Mouse (Mus musculus) gastrocnemius, postnatal 36 days (tissue): ENCODE results near the gene Gast. TPM values are rescaled to one million over a fixed set of nuclear protein-coding genes. Genes with fewer than 3 reads are reported as not detected.
"Not testable (repeated sequence)": the region's sequence is repeated elsewhere in the genome, so short reads cannot be mapped to it uniquely, and the experiment has no call there.

Experiments
- DNase-seq, 2 experiments: peaks; one replicate each; pipeline ENCODE4 v3.0.0; 2022
- intact Hi-C: fragments of 180-260 bp; cut with DNase I; formaldehyde crosslinking; loops from one replicate; pipeline ENCODE4 v1.15.1; 2025
- total RNA-seq, 2 experiments: library from RNA; stranded (reverse); gene quantifications; 2 replicates each; pipeline ENCODE4 v1.2.3; 2021

The Gast gene
- total RNA-seq, 2 experiments from 2014 or later: not detected

GRCm38 (mm10) chr11:100357408-100357807 lies 23.2 kb downstream of the Gast start:
- no peak for DNase-seq
- intact Hi-C loops: no loop called here

DNA sequence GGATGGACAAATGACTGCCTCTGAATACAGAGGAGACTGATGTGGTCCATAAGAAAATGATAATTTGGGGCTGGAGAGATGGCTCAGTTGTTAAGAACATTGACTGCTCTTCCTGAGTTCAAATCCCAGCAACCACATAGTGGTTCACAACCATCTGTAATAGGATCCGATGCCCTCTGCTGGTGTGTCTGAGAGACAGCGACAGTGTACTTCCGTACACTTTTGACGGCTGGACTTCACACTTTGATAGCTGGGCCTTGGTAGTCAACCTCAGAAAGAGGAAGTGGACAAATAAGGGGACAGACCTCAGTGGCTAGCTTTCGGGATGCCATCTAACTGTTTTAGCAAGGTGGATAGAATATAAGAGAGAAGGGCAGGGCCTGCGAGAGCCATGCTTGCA lies 26.0 kb downstream of the Gast start:
- DNase-seq: no peak
- intact Hi-C loops: loop anchor here (5.0 kb wide), 2 partner anchors 112 to 192 kb away; partner anchors contain the start of gene Klhl11

GRCm38 (mm10) chr11:100361059-100361458 lies 26.9 kb downstream of the Gast start:
- intact Hi-C loops: loop anchor here (5.0 kb wide), 2 partner anchors 111 to 191 kb away; partner anchors contain the start of gene Klhl11
- not testable (repeated sequence) for DNase-seq

DNA sequence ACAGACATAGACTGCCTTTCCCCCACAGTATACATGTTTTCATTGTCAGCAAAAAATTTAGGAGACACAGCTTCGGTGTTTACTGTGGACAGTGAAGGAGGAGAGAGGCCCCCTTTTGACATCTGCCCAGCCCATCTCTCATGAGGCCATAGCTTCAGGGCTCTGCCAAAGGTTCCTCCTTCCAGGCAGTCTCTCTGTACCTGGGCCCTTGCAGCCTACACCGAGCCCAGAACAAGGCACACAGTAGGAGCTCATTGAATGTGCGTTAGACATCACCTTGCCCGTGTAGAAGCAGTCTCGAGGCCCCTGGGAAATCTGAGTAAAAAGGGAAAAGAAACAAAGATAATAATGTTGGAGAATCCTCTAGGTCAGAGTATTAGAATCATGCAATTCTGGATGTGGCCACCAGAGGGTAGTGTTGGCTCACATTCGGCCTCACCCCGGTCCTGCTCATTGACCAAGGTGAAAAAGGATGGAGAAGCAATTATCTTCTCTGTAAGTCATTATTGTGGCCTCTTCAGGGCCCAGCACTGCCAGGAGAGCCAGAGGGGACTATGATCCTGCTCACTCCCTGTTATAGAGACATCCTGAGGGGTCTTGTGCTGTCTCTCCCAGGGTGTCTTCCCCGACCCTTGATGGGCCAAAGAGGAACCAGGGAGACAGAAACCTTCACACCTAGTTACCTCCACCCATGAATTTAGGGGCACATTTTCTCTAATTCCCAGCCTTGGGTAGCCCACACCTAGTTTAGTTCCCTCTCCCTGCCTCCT lies 28.2 kb downstream of the Gast start:
- intact Hi-C loops: loop anchor here (1.0 to 5.0 kb wide), 3 partner anchors 46 to 190 kb away; partner anchors contain the start of gene Klhl11
- DNase-seq: peak; percentile 70

DNA sequence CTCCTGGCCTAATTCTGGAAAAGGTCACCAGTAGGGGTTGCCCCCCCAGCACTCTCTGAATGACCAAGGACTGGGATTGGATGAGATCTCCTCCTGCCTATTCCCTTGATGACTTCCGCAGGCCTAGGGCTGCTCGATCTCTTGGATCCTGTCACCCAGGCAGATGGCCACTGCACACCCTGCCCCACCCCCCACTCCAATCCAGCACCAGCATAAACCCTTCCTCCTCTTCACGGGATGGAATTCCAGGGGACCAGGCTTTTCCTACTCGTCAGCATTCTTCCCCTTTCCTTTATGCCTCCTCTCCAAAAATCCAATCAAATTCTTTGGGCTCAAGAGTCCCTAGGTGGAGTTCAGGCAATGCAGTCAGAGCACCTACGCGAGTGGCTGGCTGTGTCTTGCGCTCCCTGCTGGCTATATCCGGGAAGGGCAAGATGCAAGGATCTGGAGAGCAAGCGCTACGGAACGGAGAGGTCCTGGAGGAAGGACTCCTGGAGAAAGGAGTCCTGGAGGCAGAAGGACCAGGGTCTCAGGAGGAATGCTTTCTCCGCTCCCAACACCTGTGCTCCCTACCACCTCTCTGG lies 28.9 kb downstream of the Gast start:
- peak; percentile 56 to 58 for DNase-seq
- intact Hi-C loops: loop anchor here (1.0 to 5.0 kb wide), 3 partner anchors 45 to 189 kb away; partner anchors contain the start of gene Klhl11

- no peak for DNase-seq
- intact Hi-C loops: no loop called here
Observed at GRCm38 (mm10) chr11:100369145-100369544, 34.9 kb downstream of the Gast start.

- no peak for DNase-seq
- intact Hi-C loops: no loop called here
Observed at GRCm38 (mm10) chr11:100369822-100370221, 35.6 kb downstream of the Gast start.

DNA sequence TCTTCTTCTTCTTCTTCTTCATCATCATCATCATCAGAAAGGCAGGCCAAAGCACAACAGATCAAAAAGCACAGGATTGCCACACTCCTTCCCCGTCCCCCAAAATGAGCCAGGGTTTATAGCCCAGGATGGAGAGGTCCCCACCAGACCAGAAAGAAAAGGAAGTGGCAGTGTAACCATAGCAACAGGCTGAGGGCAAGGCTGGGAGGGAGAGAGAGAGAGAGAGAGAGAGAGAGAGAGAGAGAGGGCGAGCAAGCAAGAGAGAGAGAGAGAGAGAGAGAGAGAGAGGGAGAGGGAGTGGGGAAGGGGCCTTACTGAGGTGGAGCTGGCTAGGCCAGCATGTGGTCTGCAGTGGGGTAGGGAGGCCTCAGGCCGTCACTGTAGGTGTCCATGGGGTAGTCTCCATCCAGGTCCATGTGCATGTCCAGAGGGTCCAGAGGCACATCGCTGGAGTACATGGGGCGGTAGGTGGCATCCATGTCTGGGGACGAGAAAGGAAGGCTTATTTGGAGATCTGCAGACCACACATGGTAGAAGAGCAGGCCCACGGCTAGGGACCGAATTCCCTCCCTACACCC lies 37.9 kb downstream of the Gast start:
- DNase-seq: no peak
- intact Hi-C loops: no loop called here

GRCm38 (mm10) chr11:100375127-100375526 lies 40.9 kb downstream of the Gast start:
- no peak for DNase-seq
- intact Hi-C loops: no loop called here

- intact Hi-C loops: no loop called here
Observed at GRCm38 (mm10) chr11:100376005-100376404, 41.8 kb downstream of the Gast start.

GRCm38 (mm10) chr11:100376746-100377389 lies 42.7 kb downstream of the Gast start:
- intact Hi-C loops: no loop called here
- no peak for DNase-seq

More at GRCm38 (mm10) chr11:100376005-100376404, 41.8 kb downstream of the Gast start:
- DNase-seq: no peak

GRCm38 (mm10) chr11:100377989-100378388 lies 43.8 kb downstream of the Gast start:
- intact Hi-C loops: no loop called here
- no peak for DNase-seq

DNA sequence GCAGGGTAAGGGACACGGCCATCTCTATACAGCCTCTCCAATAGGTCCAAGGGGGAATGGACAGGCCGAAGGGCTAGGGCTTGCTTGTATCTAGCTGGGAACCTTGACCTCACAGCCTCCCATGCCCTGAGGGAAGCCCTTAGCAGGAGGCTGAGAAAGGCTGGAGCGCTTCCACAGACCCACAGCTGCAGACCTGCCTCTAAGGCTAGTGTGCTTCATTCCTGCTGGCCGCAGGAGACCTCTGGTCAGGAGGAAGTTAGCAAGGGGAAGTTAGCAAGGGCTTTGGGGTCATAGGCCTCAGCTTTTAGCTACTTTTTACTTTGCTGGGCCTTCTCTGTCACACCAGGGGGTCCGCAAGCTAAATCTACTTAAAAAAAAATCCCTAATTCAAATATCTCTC lies 44.2 kb downstream of the Gast start:
- intact Hi-C loops: no loop called here

DNA sequence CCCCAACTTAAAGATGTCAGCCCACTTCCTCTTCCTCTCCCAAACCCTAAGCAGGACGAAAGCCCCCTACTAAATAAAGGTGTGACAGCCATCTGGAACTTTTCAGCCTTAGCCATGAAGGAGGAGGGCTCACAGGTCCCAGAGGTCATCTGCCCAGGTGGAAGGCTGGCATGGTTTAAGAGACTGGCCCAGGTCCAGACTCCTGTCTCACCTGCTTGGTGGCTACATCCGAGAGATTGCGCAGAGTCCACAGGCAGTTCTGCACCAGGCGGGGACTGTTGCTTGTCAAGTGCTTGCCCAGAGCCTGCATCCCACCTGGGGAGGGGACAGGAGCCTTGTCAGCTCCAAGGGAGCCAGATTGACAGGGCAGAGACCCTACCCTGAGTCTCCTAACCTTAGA lies 45.1 kb downstream of the Gast start:
- intact Hi-C loops: no loop called here
- DNase-seq: no peak

More for the DNA sequence above, 44.2 kb downstream of the Gast start:
- no peak for DNase-seq

DNA sequence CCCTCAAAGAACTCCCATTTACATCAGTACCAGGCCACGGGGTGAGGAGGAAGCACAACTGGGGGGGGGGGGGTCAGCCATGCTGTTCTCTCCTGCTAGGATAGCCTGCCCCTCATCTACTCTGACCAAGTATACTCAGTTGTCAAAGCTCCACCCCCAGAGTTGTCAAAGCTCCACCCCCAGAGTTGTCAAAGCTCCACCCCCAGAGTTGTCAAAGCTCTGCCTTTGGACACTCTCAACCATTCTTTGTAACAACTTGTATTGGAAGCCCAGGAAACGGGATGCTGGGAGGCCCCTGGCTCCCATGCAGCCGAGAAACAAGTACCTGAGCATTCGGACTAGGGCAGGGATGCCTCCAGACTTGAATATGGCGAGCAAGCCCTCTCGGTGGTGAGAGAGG lies 48.5 kb downstream of the Gast start:
- intact Hi-C loops: no loop called here
- no peak for DNase-seq

- intact Hi-C loops: no loop called here
- DNase-seq: no peak
Observed at GRCm38 (mm10) chr11:100385016-100385415, 50.8 kb downstream of the Gast start.

DNA sequence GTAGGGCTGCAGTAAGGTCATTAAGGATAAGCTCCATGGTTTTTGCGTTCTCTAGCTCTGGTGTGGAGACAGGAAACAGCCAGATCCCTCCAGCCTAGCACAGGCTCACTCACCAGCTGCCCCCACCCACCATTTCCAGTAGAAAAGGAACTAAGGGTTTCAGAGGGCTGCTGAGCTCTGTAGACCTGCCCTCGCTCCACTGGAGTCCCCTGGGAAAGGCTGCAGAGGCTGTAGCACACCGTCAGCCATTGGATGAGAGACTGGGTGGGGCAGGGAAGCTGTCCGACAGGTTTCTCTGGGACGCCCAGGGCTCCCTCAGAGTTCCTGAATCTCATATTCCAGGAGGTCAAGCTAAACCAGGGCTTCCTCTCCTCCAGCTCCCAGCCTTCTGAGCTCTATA lies 52.4 kb downstream of the Gast start:
- intact Hi-C loops: no loop called here
- DNase-seq: no peak
